Mouse (Mus musculus) adrenal gland, adult 2 months (tissue): ENCODE results near the gene Cela3a. TPM values are rescaled to one million over a fixed set of nuclear protein-coding genes. Genes with fewer than 3 reads are reported as not detected.

Experiments used
- DNase-seq: peaks from one replicate; pipeline ENCODE4 v3.0.0; 2021
- polyA plus RNA-seq: library from polyadenylated mRNA; depleted of rRNA; stranded (reverse); fragments of >200 nt; gene quantifications from 2 replicates; pipeline ENCODE4 v1.2.3, GENCODE M21; 2012; rRNA removed
- total RNA-seq, 2 experiments: library from RNA; stranded (reverse); gene quantifications; 2 replicates each; pipeline ENCODE4 v1.2.3; 2021

Cela3a gene
- total and polyA plus RNA-seq, 3 experiments: not detected

DNA sequence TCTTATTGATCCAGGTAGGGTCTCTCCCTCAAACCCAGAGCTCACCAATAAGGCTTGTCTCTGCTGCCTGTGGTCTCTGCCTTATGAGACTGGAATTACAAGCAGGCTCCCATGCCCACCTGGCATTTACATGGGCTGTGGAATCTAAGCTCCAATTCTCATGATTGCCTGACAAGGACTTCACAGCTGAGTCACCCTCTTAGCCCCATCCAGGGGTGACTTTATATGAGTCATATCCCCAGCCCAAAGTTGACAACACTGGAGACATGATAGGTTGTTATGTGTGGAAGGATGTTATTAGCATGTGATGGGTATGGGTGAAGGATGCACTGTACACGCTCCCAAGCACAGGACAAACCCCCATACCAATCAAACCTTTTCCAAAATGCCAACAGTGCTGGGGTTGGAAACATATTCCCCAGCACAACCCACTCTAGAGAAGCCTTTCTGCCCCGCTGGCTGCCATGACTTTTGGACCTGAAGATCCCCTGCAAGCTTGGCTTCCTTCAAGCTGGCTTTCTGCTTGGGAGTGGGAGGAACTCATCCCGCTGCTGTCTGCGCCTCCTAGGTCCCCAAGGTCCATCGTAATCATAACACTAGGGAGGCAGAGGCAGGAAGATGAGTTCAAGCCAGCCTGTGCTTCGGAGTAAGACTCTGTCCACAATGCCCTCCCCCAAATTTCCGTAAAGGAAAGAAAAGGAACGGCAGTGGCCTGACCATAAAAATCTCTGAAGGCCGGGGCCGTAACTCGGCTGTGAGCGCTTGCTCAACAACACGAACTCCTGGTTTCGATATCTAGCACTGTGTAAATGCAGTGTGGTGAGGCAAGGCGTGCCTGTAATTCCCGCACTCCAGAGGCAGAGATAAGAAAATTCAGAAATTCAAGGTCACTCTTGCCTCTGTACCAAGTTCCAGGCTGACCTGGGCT is 37.7 kb downstream of the Cela3a start:
- peak; percentile 64 for DNase-seq

DNA sequence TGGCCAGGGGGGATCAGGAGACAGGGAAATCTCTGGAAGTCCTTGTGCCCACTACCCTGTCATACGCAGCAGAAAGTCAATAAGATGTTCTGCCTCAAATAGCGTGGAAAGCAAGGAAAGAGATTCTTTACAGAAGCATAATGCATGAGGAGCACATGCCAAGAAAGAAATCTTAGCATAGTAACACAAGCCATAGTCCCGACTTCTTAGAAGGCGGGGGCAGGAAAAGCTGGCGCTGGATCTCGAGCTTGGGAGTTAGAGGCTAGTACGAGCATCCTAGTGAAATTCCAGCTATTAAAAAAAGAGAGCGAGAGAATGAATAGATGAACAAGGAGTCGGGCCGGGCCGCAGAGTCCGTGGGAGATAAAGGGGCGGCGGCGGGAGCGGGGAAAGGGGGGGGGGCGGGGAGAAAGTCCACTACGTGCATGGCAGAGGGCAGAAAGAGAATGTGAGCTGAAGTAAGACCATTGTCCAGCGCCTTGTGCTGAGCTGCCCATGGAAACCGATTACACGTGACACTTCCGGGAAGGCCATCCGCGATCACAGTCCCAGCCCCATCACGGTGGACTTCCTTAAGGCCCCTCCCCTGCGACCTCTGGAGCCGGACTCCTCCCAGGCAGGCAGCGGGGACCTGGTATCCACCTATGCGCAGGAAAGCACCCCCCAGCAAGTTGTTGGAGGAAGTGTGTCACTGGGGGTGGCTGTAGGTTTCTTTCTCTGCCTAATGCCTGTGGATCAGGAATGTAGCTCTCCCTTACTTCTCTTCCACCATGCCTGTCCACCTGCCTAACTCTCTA is 39.4 kb downstream of the Cela3a start:
- peak; percentile 72 for DNase-seq

DNA sequence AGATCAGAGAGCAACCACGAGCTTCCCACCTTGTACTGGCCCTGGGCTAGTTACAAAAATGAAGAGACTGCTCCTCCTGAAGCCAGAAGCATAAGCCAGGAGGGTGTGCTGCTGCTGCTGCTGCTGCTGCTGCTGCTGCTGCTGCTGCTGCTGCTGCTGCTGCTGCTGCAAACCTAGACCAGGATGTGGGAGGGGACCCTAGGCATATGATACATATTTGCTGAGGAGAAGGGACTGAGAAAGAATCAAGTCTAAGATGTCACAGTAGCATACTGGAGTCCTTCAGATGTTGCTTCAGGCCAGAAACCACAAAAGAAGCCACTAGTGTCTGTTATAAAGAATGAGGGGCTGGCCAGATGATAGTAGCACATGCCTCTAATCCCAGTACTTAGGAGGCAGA is 41.4 kb downstream of the Cela3a start:
- no peak for DNase-seq

DNA sequence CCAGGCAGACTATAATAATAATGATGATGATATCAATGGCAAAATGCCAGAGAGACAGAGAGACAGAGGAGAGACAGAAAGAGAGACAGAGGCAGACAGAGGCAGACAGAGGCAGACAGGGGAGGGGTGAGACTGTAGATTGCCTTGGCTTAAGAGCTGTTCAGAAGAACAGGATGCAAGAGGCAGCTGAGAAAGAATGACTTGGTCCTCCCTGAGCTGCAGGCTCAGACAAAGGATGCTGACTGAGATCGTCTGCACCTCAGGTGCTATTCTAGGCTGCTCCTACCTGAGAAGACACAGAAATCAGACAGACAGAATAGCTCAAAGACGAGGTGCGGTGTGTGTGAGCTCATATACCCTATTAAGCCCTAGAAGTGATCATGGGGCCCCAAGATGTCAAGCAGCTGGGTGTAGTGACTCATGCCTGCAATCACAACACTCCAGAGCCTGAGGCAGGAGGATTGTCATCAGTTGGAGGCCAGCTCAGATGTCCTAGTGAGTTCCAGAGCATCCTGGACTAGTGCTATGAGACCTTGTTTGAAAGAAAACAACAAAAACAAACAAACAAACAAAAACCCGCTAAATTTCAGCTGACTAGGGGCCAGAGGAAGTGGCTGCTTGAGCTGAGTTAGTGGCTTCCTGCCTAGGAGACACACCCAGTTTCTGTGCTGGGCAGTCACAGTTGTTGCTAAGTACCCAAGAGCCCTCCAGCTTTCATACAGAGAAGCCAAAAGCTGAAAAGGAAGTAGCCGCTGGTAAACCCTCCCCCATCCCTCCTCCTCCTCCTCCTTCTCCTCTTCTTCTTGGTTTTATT is 42.1 kb downstream of the Cela3a start:
- DNase-seq: peak; percentile 45

DNA sequence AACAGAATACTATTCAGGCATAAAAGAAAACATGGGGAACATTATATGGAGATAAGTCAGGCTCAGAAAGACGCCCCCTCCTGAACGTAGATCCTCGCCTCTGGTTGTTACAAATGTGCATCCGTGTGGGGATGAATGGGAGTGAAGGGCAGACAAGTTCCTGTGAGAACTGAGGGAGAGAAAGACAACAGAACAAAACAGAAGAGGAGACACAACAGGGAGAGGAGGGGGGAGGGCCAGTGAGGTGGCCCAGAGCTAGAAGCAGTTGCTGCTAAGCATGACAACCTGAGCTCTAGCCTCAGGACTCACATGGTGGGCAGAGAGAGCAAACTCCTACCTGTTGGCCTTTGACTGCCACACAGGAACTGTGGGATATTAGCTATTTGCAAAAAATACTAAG is 43.5 kb downstream of the Cela3a start:
- DNase-seq: no peak

DNA sequence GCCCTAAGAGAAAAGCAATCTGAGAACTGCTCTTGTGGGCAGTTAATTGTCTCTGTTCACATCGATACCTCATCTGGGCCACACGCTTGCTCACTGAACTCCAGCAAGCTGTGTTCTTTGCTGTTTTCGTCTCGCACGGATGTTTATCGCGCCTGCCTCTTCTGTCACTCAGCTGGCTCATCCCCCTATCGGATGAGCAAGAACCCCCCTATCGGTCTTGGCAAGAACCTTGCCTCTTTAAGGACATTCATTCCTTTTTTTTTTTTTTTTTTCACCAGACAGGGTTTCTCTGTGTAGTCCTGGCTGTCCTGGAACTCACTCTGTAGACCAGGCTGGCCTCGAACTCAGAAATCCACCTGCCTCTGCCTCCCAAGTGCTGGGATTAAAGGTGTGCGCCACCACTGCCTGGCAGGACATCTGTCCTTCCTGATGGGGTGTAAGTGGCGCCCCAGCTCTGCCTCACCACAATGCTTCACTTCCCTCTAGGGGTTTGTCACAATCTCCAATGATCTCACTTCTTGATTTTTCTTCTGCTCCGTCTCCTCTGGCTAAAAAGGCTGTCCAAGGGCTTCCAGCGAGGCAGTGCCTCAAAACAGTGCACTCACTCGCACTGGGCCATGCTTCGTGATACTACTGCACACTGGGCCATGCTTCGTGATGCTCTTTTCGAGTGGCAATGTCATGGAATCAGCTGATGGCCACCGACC is 44.1 kb downstream of the Cela3a start:
- DNase-seq: no peak

DNA sequence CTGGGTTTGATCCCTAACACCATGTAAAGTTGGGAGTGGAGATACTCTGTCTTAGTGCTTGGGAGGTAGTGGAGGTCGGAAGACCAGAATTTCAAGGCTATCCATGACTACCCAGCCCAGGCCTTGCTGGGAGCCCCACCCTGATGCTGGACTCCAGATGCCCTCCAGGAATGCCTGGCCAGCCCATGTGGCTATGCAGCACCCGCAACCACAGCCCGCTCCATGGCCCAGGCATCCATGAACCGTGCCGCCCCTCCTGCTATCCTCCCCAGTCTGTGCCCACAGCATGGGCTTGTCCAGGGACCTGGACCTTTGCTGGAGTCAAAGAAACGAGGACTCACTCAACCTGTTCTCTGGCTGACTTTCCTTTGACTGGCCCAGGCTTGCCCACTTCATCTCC is 44.8 kb downstream of the Cela3a start:
- no peak for DNase-seq

DNA sequence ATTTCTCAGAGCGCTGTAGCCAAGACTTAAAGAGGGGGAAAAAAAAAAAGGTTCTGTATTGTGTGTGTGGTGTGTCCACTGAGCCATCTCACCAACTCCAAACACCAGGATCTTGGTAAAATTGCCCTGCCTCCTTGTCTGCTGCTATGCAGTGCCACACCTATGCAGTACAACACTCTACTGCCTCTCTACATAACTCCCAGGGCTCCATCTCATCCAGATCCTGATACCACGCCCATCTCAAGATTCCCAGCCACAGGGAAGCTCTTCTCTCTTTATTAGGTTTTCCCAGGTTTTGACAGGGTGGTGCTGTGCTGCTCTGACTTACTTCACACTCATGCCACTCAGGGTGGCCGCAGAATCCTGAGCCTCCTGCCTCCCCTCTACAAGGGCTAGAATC is 48.6 kb downstream of the Cela3a start:
- no peak for DNase-seq

DNA sequence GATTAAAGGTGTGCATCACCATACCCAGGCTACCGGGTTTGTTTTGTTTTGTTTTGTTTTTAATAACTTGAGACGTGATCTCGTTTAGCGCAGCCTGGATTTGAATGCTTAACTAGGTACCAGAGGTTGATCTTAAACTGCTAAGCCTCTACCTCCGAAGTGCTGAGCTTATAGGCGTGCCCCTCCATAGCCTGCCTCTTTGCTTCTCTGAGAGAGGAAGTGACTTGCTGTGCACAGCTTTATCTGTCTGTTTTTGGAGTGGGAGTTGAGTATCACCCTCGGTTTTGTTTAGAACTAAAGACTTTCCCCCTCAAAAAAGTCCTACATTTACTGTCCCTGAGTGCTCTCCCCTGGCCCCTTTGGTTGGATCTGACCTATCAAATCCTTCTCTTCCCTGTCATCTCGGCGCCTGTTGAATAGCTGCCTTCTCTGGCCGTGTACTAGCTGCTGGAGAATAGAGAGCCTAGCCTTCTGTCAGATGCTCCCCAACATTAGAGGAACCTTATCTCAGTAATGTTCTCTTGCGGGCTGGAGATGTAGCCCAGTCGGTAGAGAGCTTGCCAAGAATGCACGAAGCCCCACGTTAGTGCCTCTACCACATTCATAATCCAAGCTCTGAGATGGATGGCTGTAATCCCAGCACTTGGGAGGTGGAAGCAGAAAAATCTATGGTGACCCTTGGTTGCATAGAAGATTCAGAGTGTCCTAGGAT is 51.1 kb downstream of the Cela3a start:
- no peak for DNase-seq

DNA sequence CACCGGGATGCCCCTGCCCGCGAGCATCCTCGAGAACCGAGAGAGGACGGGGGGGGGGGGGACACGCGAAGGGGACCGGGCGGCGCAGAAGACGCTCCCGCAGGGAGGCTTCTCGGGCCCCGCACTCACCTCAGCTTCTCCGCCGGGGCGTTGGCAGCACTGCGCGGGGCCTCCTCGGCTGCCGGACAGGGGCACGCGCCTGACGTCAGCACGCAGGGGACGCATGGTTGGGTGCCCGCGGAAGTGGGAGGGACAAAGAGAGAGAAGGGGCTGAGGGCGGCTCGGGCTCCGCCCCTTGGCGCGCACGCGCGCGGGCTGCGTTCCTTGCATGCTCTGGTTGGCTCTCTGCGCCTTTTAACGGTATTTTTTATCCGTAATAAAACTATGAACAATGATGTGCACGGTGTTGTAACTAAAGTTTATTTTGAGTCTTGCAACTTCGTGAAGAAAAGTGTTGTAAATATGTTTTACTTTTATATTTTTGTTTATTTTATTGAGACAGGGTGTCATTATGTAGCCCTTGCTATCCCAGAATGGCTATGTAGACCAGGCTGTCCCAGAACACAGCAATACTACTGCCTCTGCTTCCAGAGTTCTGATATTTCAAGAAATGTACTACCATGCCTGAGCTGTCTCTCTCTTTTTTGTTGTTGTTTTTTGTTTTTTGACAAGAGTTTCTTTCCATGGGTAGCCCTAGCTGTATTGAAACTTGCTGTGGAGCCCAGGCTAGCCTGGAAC is 51.9 kb downstream of the Cela3a start, which contains the start of gene Cdc42:
TSS of gene Cdc42 (minus strand) at position 204 of the 738 bp plus-strand sequence.
- DNase-seq: peak; percentile 99

DNA sequence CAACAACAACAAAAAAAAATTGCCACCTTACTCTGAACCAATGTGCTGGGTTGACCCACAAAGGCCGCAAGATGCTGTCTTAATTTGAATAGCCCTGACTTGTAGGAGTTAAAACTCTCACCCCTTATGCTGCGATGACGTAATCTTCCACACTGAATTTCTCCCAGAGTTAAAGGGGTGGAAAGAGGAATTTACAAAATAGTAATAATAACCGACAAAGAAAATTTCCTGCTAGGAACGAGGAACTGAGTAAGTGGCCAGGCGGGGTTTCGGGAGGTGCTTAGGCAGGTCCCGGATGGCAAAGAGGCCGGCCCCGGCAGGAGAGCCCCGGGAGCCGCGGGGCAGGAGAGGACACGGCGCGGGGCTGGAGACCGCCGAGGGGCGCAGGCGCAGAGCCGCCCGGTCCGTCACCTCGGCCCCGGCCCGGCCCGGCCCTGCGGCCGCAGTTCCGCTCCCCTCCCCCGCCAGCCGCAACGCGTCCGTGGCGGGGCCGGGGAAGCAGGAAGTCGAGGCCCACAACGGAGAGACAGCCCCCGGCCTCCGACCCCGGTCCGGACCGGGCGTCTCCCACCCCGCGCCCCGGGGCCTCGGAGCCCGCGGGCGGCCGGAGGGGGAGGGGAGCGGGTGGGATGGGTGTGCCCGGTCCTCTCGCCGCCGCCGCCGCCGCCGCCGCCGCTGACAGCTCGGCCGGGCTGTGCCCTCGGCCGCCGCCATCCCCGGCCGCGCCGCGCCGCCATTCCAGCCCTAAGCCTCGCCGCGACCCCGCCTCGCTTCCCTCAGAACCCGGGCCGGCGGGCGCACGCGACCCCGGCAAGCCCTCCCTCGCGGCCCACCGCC is 52.7 kb downstream of the Cela3a start:
- peak; percentile 88 for DNase-seq

Other genes starting within 250 kb of the Cela3a start
- 10 to 100 TPM; 73.0 to 83.3 TPM for gene Wnt4, start 132.3 kb downstream of the Cela3a start, total RNA-seq
- gene Wnt4, start 132.3 kb downstream of the Cela3a start, polyA plus RNA-seq: 76.8 and 107 TPM in 2 replicates
- gene Cdc42, start 52.1 kb downstream of the Cela3a start, total RNA-seq: 100 to 1,000 TPM; 419 to 486 TPM
- 23.1 and 24.7 TPM in 2 replicates for gene Cdc42, start 52.1 kb downstream of the Cela3a start, polyA plus RNA-seq
- not detected for gene Cela3b, start 20.7 kb upstream of the Cela3a start, total RNA-seq
- gene Cela3b, start 20.7 kb upstream of the Cela3a start, polyA plus RNA-seq: 0.16 and 0.33 TPM in 2 replicates
- not detected for gene 1700013G24Rik, start 43.5 kb upstream of the Cela3a start, total RNA-seq
- not detected in 2 replicates for gene 1700013G24Rik, start 43.5 kb upstream of the Cela3a start, polyA plus RNA-seq
- 100 to 1,000 TPM in 1 of 2 experiments, 10 to 100 TPM in 1; 87.4 to 150 TPM for gene Hspg2, start 59.0 kb upstream of the Cela3a start, total RNA-seq
- gene Hspg2, start 59.0 kb upstream of the Cela3a start, polyA plus RNA-seq: 122 and 125 TPM in 2 replicates
- gene Ldlrad2, start 164.8 kb upstream of the Cela3a start, total RNA-seq: not detected
- gene Ldlrad2, start 164.8 kb upstream of the Cela3a start, polyA plus RNA-seq: 0.67 TPM in 1 of 2 replicates, not detected in the other
- 100 to 1,000 TPM; 100 to 101 TPM for gene Usp48, start 184.0 kb upstream of the Cela3a start, total RNA-seq
- gene Usp48, start 184.0 kb upstream of the Cela3a start, polyA plus RNA-seq: 52.2 and 58.9 TPM in 2 replicates